Mouse (Mus musculus): ENCODE data around the gene Trmt10b.

GRCm38 (mm10) chr4:45341226-45341625 lies 44.3 kb downstream of the Trmt10b start:
- TF ChIP-seq CTCF (IDR thresholded peaks at IDR 0.05; ENCODE audit: control insufficient read depth, insufficient read depth, insufficient replicate concordance, low read depth, low read length) (no peak), POLR2A (IDR thresholded peaks at IDR 0.05; ENCODE audit: control insufficient read depth, low read depth, low read length) (no peak)

Data from testis, adult 2 months (tissue).